Mouse (Mus musculus) Patski (cell line): Measurements from ENCODE around the gene Pfkfb1. TPM values are rescaled to one million over a fixed set of nuclear protein-coding genes. Genes with fewer than 3 reads are reported as not detected.

Experiments used
- ATAC-seq: fragments of 100-300 bp; one replicate; pipeline ENCODE4 v1.8.0; 2021
- CTCF ChIA-PET: fragments of 350-600 bp; sonication (Branson Sonifier 250); formaldehyde crosslinking; loops from one replicate; lab custom pipeline; 2022; ENCODE audit warnings: inconsistent platforms; lab: Charles Lee
- POLR2A ChIA-PET: fragments of 350-600 bp; sonication (Branson Sonifier 250); formaldehyde crosslinking; loops from one replicate; lab custom pipeline; 2022; ENCODE audit warnings: antibody characterized with exemption, inconsistent platforms; lab: Charles Lee
- DNase-seq: peaks from one replicate; pipeline ENCODE4 v3.0.0-alpha.2; 2011; ENCODE audit warnings: low read depth, low spot score
- H3K27me3 ChIP-seq: fragments of 371-371 bp; one replicate; pipeline ENCODE4 v1.5.1; 2021
- CTCF ChIP-seq: fragments of 100-300 bp; IDR thresholded peaks from one replicate; pipeline ENCODE4 v1.5.1; 2021
- in situ Hi-C: fragments of 300-500 bp; cut with MboI; formaldehyde crosslinking; loops from 3 replicates; pipeline ENCODE4 v1.11.1; 2018; ENCODE audit warnings: low pct_unique_long_range_greater_than_20kb, mixed read lengths
- polyA plus RNA-seq: library from polyadenylated mRNA; unstranded; gene quantifications from one replicate; pipeline ENCODE4 v1.2.3, GENCODE M21; 2021

The Pfkfb1 gene
- polyA plus RNA-seq, 1 experiment from 2014 or later, result 4.3 TPM

DNA sequence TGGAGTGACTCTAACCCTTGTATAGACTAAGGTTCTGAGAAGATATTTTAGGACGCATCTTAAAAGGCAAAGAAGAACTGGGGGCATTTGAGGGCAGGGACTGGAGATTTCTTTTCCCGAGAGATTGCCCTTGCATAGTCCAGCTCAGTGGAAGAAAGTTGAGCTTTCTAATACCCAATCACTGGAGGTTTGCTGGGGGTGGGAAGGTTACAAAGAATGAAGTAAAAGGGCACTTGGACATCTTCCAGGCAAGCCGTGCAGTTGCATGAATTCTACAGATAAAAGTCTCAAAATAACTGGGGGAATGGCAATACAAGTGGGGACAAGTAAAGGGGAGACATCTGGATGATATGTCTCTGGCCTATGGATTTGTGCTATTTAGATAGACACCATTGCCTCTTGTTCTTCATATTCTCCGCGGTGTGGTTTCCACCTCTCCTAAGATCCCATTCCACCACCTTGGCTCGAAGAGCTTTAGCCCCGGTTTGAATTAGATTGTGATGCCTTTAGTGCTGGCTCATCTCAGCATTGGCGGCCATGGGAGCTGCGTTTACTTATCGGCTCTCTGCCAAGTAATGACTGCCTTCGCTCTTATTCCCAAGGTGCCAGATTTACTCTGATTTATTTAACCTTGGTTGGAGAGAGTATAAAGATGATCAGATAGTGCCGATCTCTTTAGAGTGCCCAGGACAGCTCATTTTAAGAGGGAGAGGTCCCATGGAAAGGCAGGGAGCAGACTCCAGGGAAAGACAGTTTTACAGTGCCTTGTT is 5.4 kb downstream of the Pfkfb1 start:
- no peak for TF ChIP-seq CTCF
- CTCF ChIA-PET, result interaction anchor here (1.4 kb wide), 1 partner anchor 13 kb away, joined by 3 read pairs; no protein-coding TSS in a partner anchor

GRCm38 (mm10) chrX:150594176-150594575 is 6.1 kb downstream of the Pfkfb1 start:
- POLR2A ChIA-PET, result no interaction called here
- in situ Hi-C loops, result no loop called here
- TF ChIP-seq CTCF, result no peak
- CTCF ChIA-PET, result interaction anchor here (1.4 kb wide), 1 partner anchor 12 kb away, joined by 3 read pairs; no protein-coding TSS in a partner anchor
- DNase-seq (no peak), ATAC-seq (no peak)
- peaks cover 42% of the 10 kb centered on the region for H3K27me3 ChIP-seq

More for the DNA sequence above, 5.4 kb downstream of the Pfkfb1 start:
- in situ Hi-C loops, result no loop called here
- peaks cover 35% of the 10 kb centered on the region for H3K27me3 ChIP-seq
- DNase-seq (no peak), ATAC-seq (no peak)
- POLR2A ChIA-PET, result no interaction called here

DNA sequence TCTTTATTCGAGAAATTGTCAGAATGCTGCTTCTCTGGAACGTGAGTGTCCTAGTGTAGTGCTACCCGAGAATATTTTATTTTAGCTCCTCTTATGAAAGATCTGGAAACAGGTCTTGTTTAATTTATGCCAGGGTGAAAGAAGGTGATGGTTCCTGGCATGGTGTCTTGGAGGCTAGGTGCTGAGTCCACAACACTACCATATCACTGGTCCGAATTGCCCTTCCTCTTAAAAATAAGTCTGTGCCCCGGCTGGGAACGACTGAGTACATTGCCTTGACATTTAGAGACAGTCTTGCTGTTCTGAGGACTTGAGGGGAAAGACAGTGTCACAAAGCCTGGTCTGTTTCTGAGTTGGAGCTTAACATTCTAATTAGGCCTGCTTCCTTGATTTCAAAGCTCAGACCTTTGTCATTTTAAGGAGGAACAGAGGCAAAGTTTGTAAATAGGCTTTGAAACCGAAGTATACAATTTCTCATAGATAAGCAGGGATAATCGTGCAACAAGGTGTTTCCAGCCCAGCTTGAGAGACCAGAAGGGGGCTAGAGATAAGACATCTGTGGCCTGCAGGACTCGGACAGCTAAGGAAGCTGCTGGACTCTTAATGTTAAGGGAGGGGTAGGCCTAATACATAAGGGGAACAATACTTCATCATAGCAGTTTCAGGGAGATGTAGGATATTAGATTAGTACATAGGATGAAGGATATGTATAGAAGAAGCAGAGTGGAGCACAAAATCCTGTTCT is 7.2 kb downstream of the Pfkfb1 start:
- ATAC-seq (no peak), DNase-seq (no peak)
- CTCF ChIA-PET, result no interaction called here
- in situ Hi-C loops, result no loop called here
- POLR2A ChIA-PET, result no interaction called here
- peaks cover 45% of the 10 kb centered on the region for H3K27me3 ChIP-seq
- no peak for TF ChIP-seq CTCF

- POLR2A ChIA-PET, result no interaction called here
- DNase-seq (no peak), ATAC-seq (no peak)
- no peak for TF ChIP-seq CTCF
- in situ Hi-C loops, result no loop called here
- peaks cover 41% of the 10 kb centered on the region for H3K27me3 ChIP-seq
- CTCF ChIA-PET, result no interaction called here
Observed at GRCm38 (mm10) chrX:150598882-150599281, 10.9 kb downstream of the Pfkfb1 start.

- in situ Hi-C loops, result no loop called here
- no peak for TF ChIP-seq CTCF
- peaks cover 22% of the 10 kb centered on the region for H3K27me3 ChIP-seq
- CTCF ChIA-PET, result interaction anchor here (0.6 kb wide), 1 partner anchor 25 kb away, joined by 3 read pairs; no protein-coding TSS in a partner anchor
- POLR2A ChIA-PET, result no interaction called here
- no peak for DNase-seq
- ATAC-seq, result no peak
Observed at GRCm38 (mm10) chrX:150636421-150636820, 48.4 kb downstream of the Pfkfb1 start.

DNA sequence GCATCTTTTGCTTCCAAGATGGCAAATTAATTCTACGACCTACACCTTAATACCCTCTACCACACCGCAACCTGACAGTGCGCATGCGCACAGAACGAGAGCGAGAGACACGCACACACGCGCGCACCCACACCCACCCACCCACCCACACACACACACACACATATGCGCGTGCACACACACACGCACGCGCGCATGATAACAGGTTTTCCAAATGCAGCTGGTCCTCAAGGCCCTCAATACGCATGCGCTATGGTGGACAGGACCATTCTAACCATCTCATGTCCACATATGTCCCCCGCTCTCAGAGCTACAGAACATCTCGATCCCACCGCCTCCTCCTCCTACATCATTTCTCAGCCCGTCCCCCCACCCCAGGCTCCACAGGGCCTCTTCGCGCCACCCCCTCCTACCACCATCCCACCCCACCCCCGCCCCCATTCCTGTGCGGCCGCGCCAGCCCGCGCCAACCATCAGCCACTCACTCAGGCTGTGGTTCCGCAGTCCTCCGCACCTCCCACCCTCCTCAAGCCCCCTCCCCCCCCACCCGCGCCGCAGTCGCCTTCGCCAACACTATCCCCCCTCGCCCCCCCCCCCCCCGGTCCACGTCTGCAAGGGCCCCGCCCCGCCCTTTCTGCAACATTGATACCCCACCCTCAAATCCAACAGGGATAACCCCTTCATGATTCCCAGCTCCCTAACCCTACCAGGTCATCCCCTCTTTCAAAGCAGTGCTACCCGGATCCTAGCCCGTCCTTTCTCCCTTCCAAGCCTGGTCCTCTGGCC is 68.3 kb downstream of the Pfkfb1 start:
- DNase-seq (no peak), ATAC-seq (no peak)
- H3K27me3 ChIP-seq, result peaks cover 43% of the 10 kb centered on the region
- in situ Hi-C loops, result no loop called here
- POLR2A ChIA-PET, result no interaction called here
- CTCF ChIA-PET, result interaction anchor here (0.6 kb wide), 1 partner anchor 153 kb away, joined by 3 read pairs; no protein-coding TSS in a partner anchor
- TF ChIP-seq CTCF, result no peak

DNA sequence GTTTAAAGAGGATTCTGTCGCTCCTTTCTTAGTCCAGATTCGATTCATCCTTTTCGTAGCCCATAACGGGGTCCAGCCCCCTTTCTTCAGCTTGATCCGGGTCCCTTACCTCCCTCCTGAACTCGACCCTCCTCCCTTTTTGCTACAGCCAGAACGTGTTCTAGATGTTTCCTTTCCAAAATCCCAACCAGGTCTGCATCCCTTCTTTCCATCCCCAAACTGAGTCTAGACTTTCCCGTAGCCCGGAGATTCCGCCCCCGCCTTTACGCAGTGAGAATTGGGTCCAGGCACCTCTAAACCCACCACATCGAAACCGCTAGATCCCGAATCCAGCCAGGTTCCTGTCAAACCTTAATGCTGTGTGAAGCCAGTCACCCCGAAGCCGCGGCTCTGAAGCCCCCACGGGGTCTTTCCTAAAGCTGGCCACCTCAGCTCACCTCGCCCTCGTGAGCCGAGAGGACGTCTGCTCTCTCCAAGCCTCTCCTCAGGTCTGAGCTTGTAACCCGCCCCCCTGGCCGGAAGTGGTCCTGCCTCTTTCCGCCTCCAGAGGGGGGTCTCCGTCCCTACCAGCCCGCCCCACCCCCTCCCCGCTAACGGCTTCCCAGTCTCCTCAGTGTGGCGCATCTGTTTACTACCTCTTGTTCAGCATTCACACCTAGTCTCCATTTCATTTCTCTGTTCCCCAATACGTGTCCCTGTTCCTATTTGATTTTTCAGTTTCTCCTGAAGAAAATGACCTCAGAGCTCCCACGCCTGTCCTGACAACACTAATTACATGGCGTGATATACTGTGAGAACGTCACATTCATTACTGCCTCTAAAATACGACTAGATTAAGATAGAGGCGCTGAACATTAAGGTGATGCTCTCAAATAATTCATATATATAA is 69.1 kb downstream of the Pfkfb1 start, which contains the start of gene Tro:
Gene Tro (minus strand): TSS at position 676 of the 889 bp plus-strand sequence.
- ATAC-seq (no peak), DNase-seq (no peak)
- CTCF ChIA-PET, result interaction anchor here (0.6 kb wide), 1 partner anchor 154 kb away, joined by 3 read pairs; no protein-coding TSS in a partner anchor
- H3K27me3 ChIP-seq, result peaks cover 49% of the 10 kb centered on the region
- in situ Hi-C loops, result no loop called here
- TF ChIP-seq CTCF, result no peak
- POLR2A ChIA-PET, result no interaction called here

- in situ Hi-C loops, result no loop called here
Observed at GRCm38 (mm10) chrX:150657797-150658118, 69.7 kb downstream of the Pfkfb1 start.

GRCm38 (mm10) chrX:150662809-150663208 is 74.8 kb downstream of the Pfkfb1 start:
- peak; percentile 68 for TF ChIP-seq CTCF
- no peak for DNase-seq
- no peak for ATAC-seq
- CTCF ChIA-PET, result no interaction called here
- in situ Hi-C loops, result loop anchor here (5.0 kb wide), 1 partner anchor 156 kb away; no protein-coding TSS in a partner anchor
- peaks cover 53% of the 10 kb centered on the region for H3K27me3 ChIP-seq
- POLR2A ChIA-PET, result no interaction called here

More at GRCm38 (mm10) chrX:150657797-150658118, 69.7 kb downstream of the Pfkfb1 start:
- ATAC-seq, result no peak
- TF ChIP-seq CTCF, result no peak
- no peak for DNase-seq
- CTCF ChIA-PET, result no interaction called here
- peaks cover 51% of the 10 kb centered on the region for H3K27me3 ChIP-seq
- POLR2A ChIA-PET, result no interaction called here
